Mouse (Mus musculus): ENCODE results near the gene Tspan15. TPM values are rescaled to one million over a fixed set of nuclear protein-coding genes. Genes with fewer than 3 reads are reported as not detected.
A peak's percentile ranks its signal among the peaks of the same experiment; 100 is the strongest.

Tspan15 gene
- 134 and 177 TPM in 2 replicates for polyA plus RNA-seq (2012; rRNA removed)

DNA sequence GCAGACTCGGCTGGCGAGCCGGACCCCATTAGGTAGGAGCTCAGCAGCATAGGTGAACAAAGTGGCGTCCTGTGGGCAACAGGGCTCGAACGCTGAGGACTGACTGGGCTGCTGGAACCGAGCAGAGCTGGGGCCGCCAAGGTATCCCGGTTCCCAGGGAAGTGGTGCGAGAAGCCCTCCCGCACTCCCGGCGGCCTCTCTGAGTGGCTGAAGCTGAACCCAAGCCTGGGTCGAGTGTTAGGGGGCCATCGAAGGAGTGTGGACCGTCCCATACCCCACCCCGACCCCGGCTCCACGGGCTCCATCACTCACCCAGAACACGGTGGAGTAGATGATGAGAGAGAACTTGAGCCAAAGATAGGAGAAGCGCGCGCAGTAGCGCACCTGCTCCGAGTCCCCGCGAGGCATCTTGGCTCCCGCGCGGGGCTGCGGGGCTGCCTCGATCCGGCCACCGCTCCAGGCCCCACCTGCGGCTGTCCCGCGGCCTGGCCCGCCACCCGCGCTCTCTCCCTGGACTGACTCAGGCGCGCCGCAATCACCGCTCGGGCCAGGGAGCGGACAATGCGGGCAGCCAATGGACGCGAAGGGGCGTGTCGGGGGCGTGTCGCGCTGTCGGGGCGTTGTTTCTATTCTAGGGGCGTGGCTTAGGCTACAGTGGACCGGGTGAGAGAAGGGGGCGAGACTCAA is at the start of gene Tspan15:
TSS of gene Tspan15 (minus strand) at position 544 of the 687 bp plus-strand sequence.
- Histone ChIP-seq H3K4me3 (replicated peaks; ENCODE audit: extremely low read depth, low read depth, low read length) (peak within 1 kb of the TSS; percentile 77), H3K4me1 (ENCODE audit: control insufficient read depth, insufficient read depth, low read length) (peaks cover 3% of the 10 kb centered on the region)
- DNase-seq, result peak; percentile 94
- 1% methylated on average over 59 of the region's 59 CpGs for WGBS
- TF ChIP-seq POLR2A (IDR thresholded peaks at IDR 0.05; ENCODE audit: borderline replicate concordance, extremely low read depth, low read depth, low read length) (peak; percentile 53; the same call in 1 of the 2 replicates), CTCF (IDR thresholded peaks at IDR 0.05; ENCODE audit: insufficient read depth, low read length) (no peak)

DNA sequence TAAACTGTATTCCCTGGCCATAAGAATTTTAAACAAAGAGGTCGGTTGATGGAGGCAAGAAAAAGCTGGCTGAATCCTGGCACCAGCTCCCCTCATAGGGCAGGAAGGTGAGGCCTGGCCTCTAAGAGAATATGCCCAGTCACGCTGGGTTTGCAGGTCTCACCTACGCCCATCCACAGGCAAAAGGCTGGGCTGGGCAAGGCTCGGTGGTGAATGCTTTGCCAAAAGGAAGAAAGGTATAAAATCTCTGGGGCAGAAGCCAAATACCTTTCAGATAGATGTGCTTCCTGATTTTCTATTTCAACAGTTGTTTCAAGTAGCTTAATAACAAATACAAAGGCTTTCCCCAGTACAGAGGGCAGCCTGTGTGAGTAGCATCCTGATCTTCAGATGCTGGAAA is 48.6 kb upstream of the Tspan15 start:
- H3K4me1 ChIP-seq (ENCODE audit: control insufficient read depth, insufficient read depth, low read length), result no peaks in the 10 kb centered on the region
- WGBS, result 83% methylated on average over 4 of the region's 4 CpGs
- TF ChIP-seq POLR2A (IDR thresholded peaks at IDR 0.05; ENCODE audit: borderline replicate concordance, extremely low read depth, low read depth, low read length) (no peak), CTCF (IDR thresholded peaks at IDR 0.05; ENCODE audit: insufficient read depth, low read length) (no peak)
- H3K4me3 ChIP-seq (replicated peaks; ENCODE audit: extremely low read depth, low read depth, low read length), result no peak overlapping the region
- DNase-seq, result no peak

DNA sequence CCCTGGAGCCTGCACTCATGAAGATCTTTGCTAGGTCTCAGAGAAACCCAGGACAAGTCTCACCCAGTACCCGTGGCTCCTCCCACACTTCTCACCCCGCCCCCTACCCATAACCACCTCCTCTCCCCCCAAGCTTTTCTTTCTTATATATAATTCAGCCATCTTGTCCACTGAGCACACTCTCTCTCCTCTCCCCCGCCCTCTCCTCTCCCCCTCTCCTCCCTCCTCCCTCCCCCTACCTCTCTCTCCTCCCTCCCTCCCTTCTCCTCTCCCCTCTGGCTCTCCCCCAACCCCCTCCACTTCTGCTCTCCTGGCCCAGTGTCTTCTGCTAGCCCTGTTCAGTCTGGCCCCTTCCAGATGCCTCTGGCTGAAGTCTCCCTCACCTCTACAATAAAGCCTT is 48.0 kb upstream of the Tspan15 start:
- TF ChIP-seq CTCF (IDR thresholded peaks at IDR 0.05; ENCODE audit: insufficient read depth, low read length) (no peak), POLR2A (IDR thresholded peaks at IDR 0.05; ENCODE audit: borderline replicate concordance, extremely low read depth, low read depth, low read length) (no peak)
- DNase-seq, result no peak
- Histone ChIP-seq H3K4me3 (replicated peaks; ENCODE audit: extremely low read depth, low read depth, low read length) (no peak overlapping the region), H3K4me1 (ENCODE audit: control insufficient read depth, insufficient read depth, low read length) (no peaks in the 10 kb centered on the region)
- WGBS, result 64% methylated on average over 3 of the region's 3 CpGs

DNA sequence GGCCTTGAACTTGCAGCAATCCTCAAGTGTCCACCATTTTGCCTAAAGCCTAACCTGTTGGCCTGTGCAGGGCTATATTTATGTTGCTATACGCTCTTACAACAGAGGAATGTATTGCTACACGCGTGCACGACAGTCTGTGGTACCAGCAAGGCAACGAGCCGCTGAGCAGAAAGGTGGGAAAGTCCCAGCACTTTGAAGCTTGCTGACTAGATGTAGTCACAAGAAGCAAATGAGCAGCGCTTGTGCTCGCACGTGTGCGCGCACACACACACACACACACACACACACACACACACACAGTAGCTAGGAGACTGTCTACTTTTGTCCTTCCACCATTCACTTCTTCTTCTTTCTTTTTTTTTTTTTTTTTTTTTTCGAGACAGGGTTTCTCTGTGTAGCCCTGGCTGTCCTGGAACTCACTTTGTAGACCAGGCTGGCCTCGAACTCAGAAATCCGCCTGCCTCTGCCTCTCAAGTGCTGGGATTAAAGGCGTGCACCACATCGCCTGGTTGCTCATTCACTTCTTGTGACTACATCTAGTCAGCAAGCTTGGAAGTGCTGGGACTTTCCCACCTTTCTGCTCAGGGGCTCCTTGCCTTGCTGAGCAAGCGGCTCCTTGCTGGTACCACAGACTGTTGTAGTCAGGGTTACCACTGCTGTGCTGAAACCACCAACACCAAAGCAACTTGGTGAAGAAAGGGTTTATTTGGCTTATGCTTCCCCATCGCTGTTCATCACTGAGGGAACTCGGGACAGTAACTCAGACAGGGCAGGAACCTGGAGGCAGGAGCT is 46.6 kb upstream of the Tspan15 start:
- TF ChIP-seq CTCF (IDR thresholded peaks at IDR 0.05; ENCODE audit: insufficient read depth, low read length), result no peak
- no peak for TF ChIP-seq POLR2A (IDR thresholded peaks at IDR 0.05; ENCODE audit: borderline replicate concordance, extremely low read depth, low read depth, low read length)
- DNase-seq, result no peak
- H3K4me1 ChIP-seq (ENCODE audit: control insufficient read depth, insufficient read depth, low read length), result no peaks in the 10 kb centered on the region
- no peak overlapping the region for H3K4me3 ChIP-seq (replicated peaks; ENCODE audit: extremely low read depth, low read depth, low read length)
- WGBS, result 92% methylated on average over 18 of the region's 19 CpGs

DNA sequence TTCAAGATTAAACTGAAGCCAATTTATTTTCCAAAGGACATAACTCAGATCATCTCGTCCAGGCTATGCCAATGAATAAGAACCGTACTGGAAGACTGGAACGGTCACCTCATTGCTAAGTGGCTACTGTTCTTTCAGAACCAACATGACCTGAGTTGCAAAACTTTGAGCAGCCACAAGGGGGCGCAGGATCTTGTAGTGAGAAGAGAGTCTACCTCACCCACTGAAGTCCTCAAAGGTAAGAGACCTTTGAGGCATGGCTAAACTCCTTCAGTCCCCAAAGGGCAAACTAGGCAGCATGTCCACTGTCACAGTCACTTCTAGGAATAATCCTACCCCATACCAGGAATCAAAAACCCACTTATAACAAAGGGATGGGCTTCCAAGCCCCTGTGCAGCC is 44.2 kb upstream of the Tspan15 start:
- DNase-seq, result peak; percentile 86
- Histone ChIP-seq H3K4me3 (replicated peaks; ENCODE audit: extremely low read depth, low read depth, low read length) (no peak overlapping the region), H3K4me1 (ENCODE audit: control insufficient read depth, insufficient read depth, low read length) (no peaks in the 10 kb centered on the region)
- 14% methylated on average over 4 of the region's 4 CpGs for WGBS
- TF ChIP-seq POLR2A (IDR thresholded peaks at IDR 0.05; ENCODE audit: borderline replicate concordance, extremely low read depth, low read depth, low read length), result no peak
- peak; percentile 58; the same call in 1 of the 2 replicates for TF ChIP-seq CTCF (IDR thresholded peaks at IDR 0.05; ENCODE audit: insufficient read depth, low read length)

DNA sequence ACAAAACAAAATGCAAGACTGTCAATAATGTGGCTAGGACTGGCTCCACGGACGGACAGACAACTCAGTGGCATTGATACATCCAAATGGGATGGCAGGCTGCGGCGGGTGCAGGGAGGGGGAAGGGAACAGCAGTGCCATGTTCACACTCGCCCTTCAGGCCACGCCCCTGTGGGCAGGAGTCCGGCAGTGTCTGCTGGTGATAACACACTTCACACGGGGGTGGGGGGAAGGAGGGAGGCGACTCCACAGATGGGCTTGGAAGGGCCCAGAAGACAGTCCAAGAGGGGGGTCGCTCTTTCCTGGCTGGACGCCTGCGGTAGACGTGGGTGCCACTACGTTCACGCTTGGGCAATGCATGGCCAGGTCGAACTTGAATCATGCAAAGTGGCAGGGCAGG is 38.2 kb upstream of the Tspan15 start:
- 65% methylated on average over 16 of the region's 16 CpGs for WGBS
- H3K4me1 ChIP-seq (ENCODE audit: control insufficient read depth, insufficient read depth, low read length), result no peaks in the 10 kb centered on the region
- no peak for DNase-seq
- TF ChIP-seq CTCF (IDR thresholded peaks at IDR 0.05; ENCODE audit: insufficient read depth, low read length) (no peak), POLR2A (IDR thresholded peaks at IDR 0.05; ENCODE audit: borderline replicate concordance, extremely low read depth, low read depth, low read length) (no peak)
- no peak overlapping the region for H3K4me3 ChIP-seq (replicated peaks; ENCODE audit: extremely low read depth, low read depth, low read length)

DNA sequence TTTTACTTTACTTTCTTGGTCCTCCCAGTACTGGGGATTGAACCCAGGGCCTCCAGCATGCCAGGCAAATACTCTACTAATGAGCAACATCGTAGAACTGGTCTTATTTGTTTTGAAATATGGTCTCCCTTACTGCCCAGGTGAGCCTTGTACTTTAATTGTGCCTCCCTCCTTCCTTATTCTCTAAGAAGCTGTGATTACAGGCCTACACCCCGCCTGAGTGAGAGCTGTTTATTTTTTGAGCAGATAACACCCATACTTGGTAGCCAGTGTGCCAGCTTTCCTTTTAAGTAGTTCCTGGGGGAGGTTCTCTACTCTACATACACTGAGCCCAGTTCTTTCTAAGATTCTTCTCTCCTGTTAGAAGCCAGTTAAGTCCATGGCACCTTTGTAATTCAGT is 33.2 kb upstream of the Tspan15 start:
- Histone ChIP-seq H3K4me1 (ENCODE audit: control insufficient read depth, insufficient read depth, low read length) (no peaks in the 10 kb centered on the region; the same call in 1 of the 2 replicates), H3K4me3 (replicated peaks; ENCODE audit: extremely low read depth, low read depth, low read length) (no peak overlapping the region)
- 25% methylated on average over 2 of the region's 2 CpGs for WGBS
- TF ChIP-seq CTCF (IDR thresholded peaks at IDR 0.05; ENCODE audit: insufficient read depth, low read length), result no peak
- TF ChIP-seq POLR2A (IDR thresholded peaks at IDR 0.05; ENCODE audit: borderline replicate concordance, extremely low read depth, low read depth, low read length), result no peak
- DNase-seq, result no peak

DNA sequence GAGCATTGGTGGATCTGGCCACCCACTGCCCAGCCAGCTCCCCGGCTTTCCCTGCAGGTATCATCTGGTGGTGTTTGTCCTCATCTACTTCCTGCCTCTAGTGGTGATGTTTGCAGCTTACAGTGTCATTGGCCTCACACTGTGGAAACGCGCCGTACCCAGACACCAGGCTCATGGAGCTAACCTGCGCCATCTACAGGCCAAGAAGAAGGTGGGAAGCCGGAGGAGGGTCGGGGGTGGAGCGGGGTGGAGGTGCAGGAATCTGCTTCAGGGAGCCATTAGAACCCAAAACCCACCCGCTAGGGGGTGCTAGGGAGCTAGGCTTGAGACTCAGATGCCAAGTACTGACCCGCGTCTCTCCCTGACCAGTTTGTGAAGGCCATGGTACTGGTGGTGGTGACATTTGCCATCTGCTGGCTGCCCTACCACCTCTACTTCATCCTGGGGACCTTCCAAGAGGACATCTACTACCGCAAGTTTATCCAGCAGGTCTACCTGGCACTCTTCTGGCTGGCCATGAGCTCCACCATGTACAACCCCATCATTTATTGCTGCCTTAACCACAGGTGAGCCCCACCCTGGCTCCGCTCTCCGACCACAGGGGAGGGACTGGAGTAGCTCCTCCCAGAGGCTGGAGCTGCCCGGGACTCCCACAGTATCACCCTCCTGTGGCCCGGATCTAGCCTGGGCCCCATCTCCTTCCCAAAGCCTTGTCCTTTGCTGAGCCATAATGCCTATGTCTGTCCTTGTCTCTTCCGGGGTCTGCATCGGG is 30.2 kb upstream of the Tspan15 start:
- 12% methylated on average over 18 of the region's 18 CpGs for WGBS
- DNase-seq, result peak; percentile 48
- TF ChIP-seq POLR2A (IDR thresholded peaks at IDR 0.05; ENCODE audit: borderline replicate concordance, extremely low read depth, low read depth, low read length) (no peak), CTCF (IDR thresholded peaks at IDR 0.05; ENCODE audit: insufficient read depth, low read length) (peak; percentile 46)
- no peaks in the 10 kb centered on the region; the same call in 1 of the 2 replicates for H3K4me1 ChIP-seq (ENCODE audit: control insufficient read depth, insufficient read depth, low read length)
- no peak overlapping the region for H3K4me3 ChIP-seq (replicated peaks; ENCODE audit: extremely low read depth, low read depth, low read length)

DNA sequence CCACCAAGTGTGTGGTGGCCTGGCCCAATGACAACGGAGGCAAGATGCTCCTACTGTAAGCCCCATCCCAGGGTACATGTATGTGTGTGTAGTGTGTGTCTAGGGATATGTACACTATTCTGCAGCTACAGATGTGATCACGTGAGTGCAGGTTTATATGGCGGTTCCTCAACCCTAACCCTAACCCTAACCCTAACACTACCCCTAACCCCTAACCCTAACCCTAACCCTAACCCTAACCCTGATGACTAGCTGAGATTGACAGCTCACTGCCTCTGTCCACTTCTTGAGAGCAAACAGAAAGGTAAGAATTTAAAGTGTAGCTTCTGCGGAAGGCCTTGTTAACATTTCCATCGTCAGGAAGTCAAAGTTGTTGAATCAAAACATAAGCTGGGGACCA is 27.2 kb upstream of the Tspan15 start:
- 77% methylated on average over 5 of the region's 5 CpGs for WGBS

More for the DNA sequence above, 27.2 kb upstream of the Tspan15 start:
- DNase-seq, result no peak
- Histone ChIP-seq H3K4me3 (replicated peaks; ENCODE audit: extremely low read depth, low read depth, low read length) (no peak overlapping the region), H3K4me1 (ENCODE audit: control insufficient read depth, insufficient read depth, low read length) (no peaks in the 10 kb centered on the region; the same call in 1 of the 2 replicates)
- TF ChIP-seq CTCF (IDR thresholded peaks at IDR 0.05; ENCODE audit: insufficient read depth, low read length), result no peak
- TF ChIP-seq POLR2A (IDR thresholded peaks at IDR 0.05; ENCODE audit: borderline replicate concordance, extremely low read depth, low read depth, low read length), result no peak

Measured in lung, adult 2 months (tissue).